Mouse (Mus musculus): ENCODE measurements around the gene Siglece. TPM values are rescaled to one million over a fixed set of nuclear protein-coding genes. Genes with fewer than 3 reads are reported as not detected.
"Not testable (repeated sequence)": the region's sequence is repeated elsewhere in the genome, so short reads cannot be mapped to it uniquely, and the experiment has no call there.

Siglece gene
- 0.87 and 1.3 TPM in 2 replicates for polyA plus RNA-seq (2015; fragmentation: Nextera tagmentation; extraction: Ambion mirVana)

GRCm38 (mm10) chr7:43660002-43660401, at the start of gene Siglece:
TSS of gene Siglece (minus strand) at chr7:43660161.
- TF ChIP-seq EP300 (optimal IDR thresholded peaks at IDR 0.05) (no peak), CTCF (IDR thresholded peaks at IDR 0.05; ENCODE audit: low read depth) (no peak)
- WGBS = 85% methylated on average over 1 of the region's 1 CpGs
- no peaks in the 10 kb centered on the region for H3K36me3 ChIP-seq (ENCODE audit: control insufficient read depth, insufficient read depth, low read length)
- H3K4me1 ChIP-seq (replicated peaks; ENCODE audit: control insufficient read depth, insufficient read depth) = no peaks in the 10 kb centered on the region
- no peak within 1 kb of the TSS for H3K4me3 ChIP-seq (ENCODE audit: low read depth, low read length)
- H3K9me3 ChIP-seq (ENCODE audit: control insufficient read depth, low read length) = no peaks in the 10 kb centered on the region
- ATAC-seq (ENCODE audit: low FRiP score, low TSS enrichment) (no peak), DNase-seq (ENCODE audit: low spot score) (no peak)
- no peaks in the 10 kb centered on the region for H3K27me3 ChIP-seq (ENCODE audit: control insufficient read depth, insufficient read depth, low read length)
- H3K4me2 ChIP-seq (replicated peaks; ENCODE audit: low read depth) = no peak within 1 kb of the TSS
- no peak within 1 kb of the TSS for H3K9ac ChIP-seq (ENCODE audit: low read length)
- no peak within 1 kb of the TSS for H3K27ac ChIP-seq (replicated peaks)

DNA sequence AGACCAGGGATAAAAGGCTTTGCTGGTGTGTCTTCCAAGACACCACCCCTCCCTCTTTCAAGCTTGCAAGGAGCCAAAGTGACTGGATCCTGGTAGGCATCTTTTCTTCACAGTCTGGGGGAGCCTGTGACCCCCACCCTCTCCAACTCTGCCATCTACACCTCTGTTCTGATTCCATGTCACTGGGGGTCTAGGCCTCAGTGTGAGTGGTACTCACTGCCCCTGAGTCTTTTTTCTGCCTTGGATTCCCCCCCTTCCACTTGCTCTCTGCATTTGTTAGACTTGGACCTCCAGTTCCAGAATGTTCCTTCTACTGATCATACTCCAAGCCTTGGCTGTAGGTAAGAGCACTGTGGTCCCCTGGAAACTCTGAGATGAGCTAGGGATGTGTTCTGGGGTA, 30.2 kb upstream of the Siglece start, which contains the start of gene Klk14:
TSS of gene Klk14 (plus strand) at position 301 of the 400 bp plus-strand sequence.
- H3K4me2 ChIP-seq (replicated peaks; ENCODE audit: low read depth) = no peak within 1 kb of the TSS
- no peaks in the 10 kb centered on the region for H3K36me3 ChIP-seq (ENCODE audit: control insufficient read depth, insufficient read depth, low read length)
- no peaks in the 10 kb centered on the region for H3K4me1 ChIP-seq (replicated peaks; ENCODE audit: control insufficient read depth, insufficient read depth)
- H3K27ac ChIP-seq (replicated peaks) = no peak within 1 kb of the TSS
- H3K4me3 ChIP-seq (ENCODE audit: low read depth, low read length) = no peak within 1 kb of the TSS
- DNase-seq (ENCODE audit: low spot score) (no peak), ATAC-seq (ENCODE audit: low FRiP score, low TSS enrichment) (no peak)
- no peaks in the 10 kb centered on the region for H3K9me3 ChIP-seq (ENCODE audit: control insufficient read depth, low read length)
- TF ChIP-seq EP300 (optimal IDR thresholded peaks at IDR 0.05) (no peak), CTCF (IDR thresholded peaks at IDR 0.05; ENCODE audit: low read depth) (no peak)
- H3K9ac ChIP-seq (ENCODE audit: low read length) = no peak within 1 kb of the TSS
- H3K27me3 ChIP-seq (ENCODE audit: control insufficient read depth, insufficient read depth, low read length) = no peaks in the 10 kb centered on the region

DNA sequence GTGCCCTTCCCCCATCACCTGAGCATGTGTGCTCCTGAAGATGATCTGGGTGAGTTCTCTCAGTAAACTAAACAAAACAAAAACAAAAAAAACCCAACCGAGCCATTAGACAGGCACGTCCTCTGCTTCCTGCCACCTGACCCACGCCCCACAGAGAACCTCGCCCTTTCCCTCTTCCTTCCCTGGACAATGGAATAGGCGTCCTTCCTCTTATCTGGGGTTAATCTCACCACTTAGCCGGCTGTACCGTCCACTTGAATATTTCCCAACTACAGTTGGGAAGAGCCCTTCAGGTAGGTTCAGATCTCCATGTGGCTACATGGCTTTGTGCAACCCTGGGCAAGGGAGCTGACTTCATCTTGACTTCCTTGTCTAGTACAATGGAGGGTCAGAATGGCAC, 25.1 kb upstream of the Siglece start:
- no peaks in the 10 kb centered on the region for H3K4me1 ChIP-seq (replicated peaks; ENCODE audit: control insufficient read depth, insufficient read depth)
- ATAC-seq (ENCODE audit: low FRiP score, low TSS enrichment) (no peak), DNase-seq (ENCODE audit: low spot score) (no peak)
- 43% methylated on average over 7 of the region's 7 CpGs for WGBS
- H3K4me2 ChIP-seq (replicated peaks; ENCODE audit: low read depth) = no peak overlapping the region
- no peak overlapping the region for H3K27ac ChIP-seq (replicated peaks)
- H3K9ac ChIP-seq (ENCODE audit: low read length) = no peak overlapping the region
- H3K9me3 ChIP-seq (ENCODE audit: control insufficient read depth, low read length) = no peaks in the 10 kb centered on the region
- no peak overlapping the region for H3K4me3 ChIP-seq (ENCODE audit: low read depth, low read length)
- H3K36me3 ChIP-seq (ENCODE audit: control insufficient read depth, insufficient read depth, low read length) = no peaks in the 10 kb centered on the region
- TF ChIP-seq EP300 (optimal IDR thresholded peaks at IDR 0.05) = no peak
- no peak for TF ChIP-seq CTCF (IDR thresholded peaks at IDR 0.05; ENCODE audit: low read depth)
- H3K27me3 ChIP-seq (ENCODE audit: control insufficient read depth, insufficient read depth, low read length) = no peaks in the 10 kb centered on the region

GRCm38 (mm10) chr7:43682511-43682910, 22.6 kb upstream of the Siglece start:
- DNase-seq (ENCODE audit: low spot score); ATAC-seq (ENCODE audit: low FRiP score, low TSS enrichment); H3K4me3 ChIP-seq (ENCODE audit: low read depth, low read length); H3K27me3 ChIP-seq (ENCODE audit: control insufficient read depth, insufficient read depth, low read length); H3K36me3 ChIP-seq (ENCODE audit: control insufficient read depth, insufficient read depth, low read length); H3K27ac ChIP-seq (replicated peaks); H3K9me3 ChIP-seq (ENCODE audit: control insufficient read depth, low read length); H3K4me2 ChIP-seq (replicated peaks; ENCODE audit: low read depth); H3K9ac ChIP-seq (ENCODE audit: low read length); H3K4me1 ChIP-seq (replicated peaks; ENCODE audit: control insufficient read depth, insufficient read depth): not testable (repeated sequence)
- 62% methylated on average over 1 of the region's 1 CpGs for WGBS
- peak; percentile 60 for TF ChIP-seq CTCF (IDR thresholded peaks at IDR 0.05; ENCODE audit: low read depth)

GRCm38 (mm10) chr7:43680960-43681359, 21.0 kb upstream of the Siglece start:
- peak; percentile 68 for DNase-seq (ENCODE audit: low spot score)
- ATAC-seq (ENCODE audit: low FRiP score, low TSS enrichment) = peak; percentile 41; the same call in 1 of the 2 replicates

GRCm38 (mm10) chr7:43678517-43678916, 18.6 kb upstream of the Siglece start:
- H3K4me3 ChIP-seq (ENCODE audit: low read depth, low read length) = no peak overlapping the region
- H3K9ac ChIP-seq (ENCODE audit: low read length) = no peak overlapping the region
- no peak for TF ChIP-seq EP300 (optimal IDR thresholded peaks at IDR 0.05)
- peak; percentile 74 for TF ChIP-seq CTCF (IDR thresholded peaks at IDR 0.05; ENCODE audit: low read depth)
- H3K4me1 ChIP-seq (replicated peaks; ENCODE audit: control insufficient read depth, insufficient read depth) = no peaks in the 10 kb centered on the region
- no peak overlapping the region for H3K4me2 ChIP-seq (replicated peaks; ENCODE audit: low read depth)
- peaks cover 21% of the 10 kb centered on the region for H3K36me3 ChIP-seq (ENCODE audit: control insufficient read depth, insufficient read depth, low read length)
- peak; percentile 56 for DNase-seq (ENCODE audit: low spot score)
- no peaks in the 10 kb centered on the region for H3K27me3 ChIP-seq (ENCODE audit: control insufficient read depth, insufficient read depth, low read length)
- H3K27ac ChIP-seq (replicated peaks) = no peak overlapping the region
- no peak for ATAC-seq (ENCODE audit: low FRiP score, low TSS enrichment)
- H3K9me3 ChIP-seq (ENCODE audit: control insufficient read depth, low read length) = no peaks in the 10 kb centered on the region

More at GRCm38 (mm10) chr7:43680960-43681359, 21.0 kb upstream of the Siglece start:
- no peak overlapping the region for H3K4me2 ChIP-seq (replicated peaks; ENCODE audit: low read depth)
- no peak overlapping the region for H3K27ac ChIP-seq (replicated peaks)
- no peak overlapping the region for H3K9ac ChIP-seq (ENCODE audit: low read length)
- no peak overlapping the region for H3K4me3 ChIP-seq (ENCODE audit: low read depth, low read length)
- H3K27me3 ChIP-seq (ENCODE audit: control insufficient read depth, insufficient read depth, low read length) = no peaks in the 10 kb centered on the region
- WGBS = 19% methylated on average over 5 of the region's 5 CpGs
- no peaks in the 10 kb centered on the region for H3K4me1 ChIP-seq (replicated peaks; ENCODE audit: control insufficient read depth, insufficient read depth)
- peaks cover 13% of the 10 kb centered on the region for H3K36me3 ChIP-seq (ENCODE audit: control insufficient read depth, insufficient read depth, low read length)
- TF ChIP-seq EP300 (optimal IDR thresholded peaks at IDR 0.05) = no peak
- peak; percentile 93 for TF ChIP-seq CTCF (IDR thresholded peaks at IDR 0.05; ENCODE audit: low read depth)
- no peaks in the 10 kb centered on the region for H3K9me3 ChIP-seq (ENCODE audit: control insufficient read depth, low read length)
